Mouse (Mus musculus) frontal cortex, postnatal 14 days (tissue): ENCODE data around the gene Nrf1.

Source experiments
- DNase-seq, 2 experiments: peaks; one replicate each; pipeline ENCODE4 v3.0.0; 2022; ENCODE audit warnings: low spot score in 2 of 2

Gene Nrf1

DNA sequence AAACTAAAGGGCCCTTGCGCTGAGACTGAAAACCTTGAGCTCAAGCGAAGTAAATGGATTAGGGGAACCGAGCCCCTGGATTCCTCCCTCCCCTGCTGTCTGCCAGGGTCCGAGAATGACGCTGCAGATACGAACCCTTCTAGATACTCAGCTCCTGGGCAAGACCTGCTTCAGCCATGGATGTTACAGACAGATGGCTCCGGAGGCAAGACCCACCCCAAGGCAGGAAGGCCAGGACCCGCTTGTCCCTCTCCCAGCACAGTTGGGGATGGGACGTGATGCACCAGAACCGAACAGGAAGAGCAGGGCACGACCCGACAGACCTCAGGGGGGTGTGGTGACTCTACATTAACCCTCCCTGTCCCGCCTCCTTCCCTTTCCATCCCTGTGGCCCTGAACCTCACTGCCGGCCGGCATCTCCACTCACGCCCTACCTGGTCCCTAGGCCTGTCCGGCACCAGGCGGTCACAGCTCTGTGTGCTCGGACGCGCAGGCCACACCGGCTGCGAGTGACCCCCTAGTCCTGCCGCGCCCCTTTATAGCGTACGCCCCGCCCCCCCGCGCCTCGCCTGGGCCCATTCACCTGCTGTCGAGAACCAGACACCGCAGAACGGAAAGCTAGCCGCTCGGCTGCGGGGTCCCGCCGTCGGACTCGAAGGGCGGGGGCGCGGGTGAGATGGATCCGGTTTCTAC is 127.6 kb downstream of the Nrf1 start:
- no peak for DNase-seq

DNA sequence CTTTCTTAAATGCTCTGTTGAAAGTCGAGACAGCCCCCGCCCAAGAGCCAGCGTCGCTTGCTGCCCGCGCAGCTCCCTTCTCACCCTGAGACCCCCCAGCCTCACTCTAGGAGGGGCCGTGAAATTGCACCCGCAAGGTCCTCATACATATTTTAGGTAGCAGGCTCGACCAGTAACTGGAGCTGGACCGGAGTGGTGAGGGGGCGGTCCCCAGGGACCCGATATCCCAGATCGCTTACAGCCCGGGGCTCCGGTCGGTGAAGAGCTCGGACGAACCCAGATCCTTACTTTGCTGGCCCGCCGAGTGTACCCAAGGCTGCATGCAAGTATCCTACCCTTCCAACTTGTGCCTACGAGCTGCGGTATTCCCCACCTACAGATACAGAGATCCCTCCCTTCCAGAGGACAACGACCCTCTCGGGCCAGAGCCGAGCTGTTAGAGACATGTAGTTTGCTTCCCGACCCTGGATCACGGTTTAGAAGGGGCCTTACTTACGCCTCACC is 128.2 kb downstream of the Nrf1 start:
- no peak for DNase-seq

DNA sequence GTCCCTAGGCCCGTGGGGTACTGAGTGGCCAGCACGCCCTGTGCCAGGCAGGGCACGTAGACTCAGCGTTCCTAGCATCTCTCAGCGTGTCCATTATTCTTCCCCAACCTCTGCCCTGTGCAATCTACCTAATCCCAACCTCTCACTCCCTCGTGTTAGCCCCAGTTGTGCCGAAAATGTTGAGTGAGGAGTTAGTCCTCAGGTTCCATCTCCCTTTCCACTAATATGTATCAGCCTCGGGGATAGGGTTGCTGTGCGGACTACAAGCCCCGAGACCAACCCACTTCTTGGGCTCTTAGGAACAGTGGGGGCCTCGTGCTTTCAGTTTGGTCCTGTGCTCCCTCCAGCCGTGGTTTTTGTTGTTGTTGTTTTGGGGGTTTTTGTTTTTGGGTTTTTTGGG is 128.7 kb downstream of the Nrf1 start:
- DNase-seq, result no peak

DNA sequence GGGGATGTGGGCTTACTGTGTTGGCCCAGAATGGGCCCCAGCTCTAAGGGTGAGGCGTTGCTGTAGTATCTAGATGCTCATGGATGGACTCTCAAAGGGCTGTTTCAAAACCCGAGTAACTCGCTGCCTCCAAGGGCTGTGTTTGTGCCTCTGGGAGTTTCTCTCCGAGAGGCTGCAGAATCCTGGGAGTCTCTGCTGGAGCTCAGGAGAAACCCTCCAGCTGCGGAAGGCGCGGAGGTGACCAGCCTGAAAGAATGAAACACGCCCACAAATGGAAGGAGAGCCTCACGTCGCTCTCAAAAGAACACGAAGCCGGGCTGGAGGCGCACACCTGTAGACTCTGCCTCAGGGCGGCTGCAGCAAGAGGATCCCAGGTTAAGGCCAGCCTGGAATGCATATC is 129.5 kb downstream of the Nrf1 start:
- no peak for DNase-seq

DNA sequence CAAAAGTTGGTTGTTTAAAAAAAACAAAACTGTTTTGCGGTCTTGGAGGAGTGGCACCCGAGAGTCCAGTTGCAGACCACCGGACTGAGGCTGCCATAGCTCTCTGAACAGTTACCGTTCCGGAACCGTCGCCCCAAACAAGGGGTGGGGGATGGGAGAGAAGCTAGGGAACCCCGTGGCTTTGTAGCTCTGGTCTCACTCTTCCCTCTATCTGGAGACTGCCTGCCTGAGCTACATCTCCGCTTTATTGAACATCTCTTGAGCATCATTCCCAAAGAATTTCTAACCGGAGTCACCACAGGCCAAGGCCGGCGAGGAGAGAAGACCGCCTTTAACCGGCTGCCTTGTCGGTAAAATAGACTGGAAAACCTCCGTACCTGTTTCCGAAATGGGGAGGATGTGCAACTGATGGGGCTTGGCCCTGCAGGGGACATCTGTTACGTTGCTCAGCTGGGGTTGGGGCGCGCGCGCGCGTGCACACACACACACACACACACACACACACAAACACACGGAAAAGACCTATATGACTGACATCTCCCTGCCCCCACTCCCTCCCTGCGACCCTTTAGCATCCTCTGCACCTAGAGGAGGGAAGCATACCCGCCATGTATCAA is 130.3 kb downstream of the Nrf1 start:
- DNase-seq, result no peak

DNA sequence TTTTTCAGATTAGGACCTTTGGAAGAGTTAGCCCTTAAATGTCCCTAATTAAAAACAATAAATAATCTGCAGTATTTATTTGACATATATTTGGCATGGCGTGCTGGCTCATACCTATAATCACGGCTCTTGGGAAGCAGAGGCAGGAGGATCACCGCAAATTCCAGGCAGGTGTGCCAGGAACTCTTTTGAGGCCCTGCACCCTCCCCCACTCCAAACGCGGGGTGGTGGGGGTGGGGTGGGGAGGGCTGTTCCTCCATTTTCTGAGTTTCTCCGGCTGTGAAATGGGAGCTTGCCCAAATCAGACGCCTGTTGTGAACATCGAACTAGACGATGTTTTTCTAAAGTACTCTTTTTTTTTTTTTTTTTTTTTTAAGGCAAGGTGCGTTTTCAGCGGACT is 131.3 kb downstream of the Nrf1 start:
- DNase-seq, result no peak

DNA sequence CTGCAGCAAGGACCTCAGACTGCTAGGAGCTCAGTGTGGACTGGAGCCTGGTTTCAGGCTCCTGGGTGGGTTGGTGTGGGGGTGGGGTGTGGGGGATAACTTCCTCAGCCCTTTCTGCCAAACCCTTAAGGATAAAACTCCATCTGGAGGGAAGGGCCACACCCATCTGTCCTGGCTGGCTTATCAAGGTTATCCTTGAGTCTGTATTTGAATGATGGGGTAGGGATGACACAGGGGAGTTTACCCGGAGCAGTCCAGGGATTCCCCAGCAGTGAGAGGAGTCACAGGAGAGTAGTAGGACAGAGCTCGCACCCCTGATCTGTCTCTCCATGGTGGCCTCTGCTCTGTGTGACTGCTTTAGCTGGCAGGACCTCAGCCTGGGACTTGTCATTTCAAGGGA is 132.5 kb downstream of the Nrf1 start:
- DNase-seq, result no peak

DNA sequence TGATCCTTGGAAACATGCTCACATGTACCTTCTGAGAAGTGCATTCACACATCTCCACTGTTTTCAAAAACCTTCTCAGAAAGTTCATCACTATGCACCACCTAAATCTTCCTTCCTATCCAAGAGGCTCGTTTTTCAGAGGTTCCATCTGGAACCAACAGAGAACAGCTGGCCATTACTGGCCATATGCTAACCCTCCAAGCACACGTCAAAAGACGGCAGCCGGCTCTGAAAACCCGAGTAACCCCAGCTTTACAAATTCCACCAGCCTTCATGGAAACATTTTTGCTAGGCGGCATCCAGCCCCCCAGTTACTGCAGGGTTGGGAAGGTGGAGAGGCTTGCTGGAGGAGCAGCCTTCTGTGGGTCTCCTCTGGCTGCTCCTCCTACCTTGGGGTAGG is 134.2 kb downstream of the Nrf1 start:
- DNase-seq, result no peak

DNA sequence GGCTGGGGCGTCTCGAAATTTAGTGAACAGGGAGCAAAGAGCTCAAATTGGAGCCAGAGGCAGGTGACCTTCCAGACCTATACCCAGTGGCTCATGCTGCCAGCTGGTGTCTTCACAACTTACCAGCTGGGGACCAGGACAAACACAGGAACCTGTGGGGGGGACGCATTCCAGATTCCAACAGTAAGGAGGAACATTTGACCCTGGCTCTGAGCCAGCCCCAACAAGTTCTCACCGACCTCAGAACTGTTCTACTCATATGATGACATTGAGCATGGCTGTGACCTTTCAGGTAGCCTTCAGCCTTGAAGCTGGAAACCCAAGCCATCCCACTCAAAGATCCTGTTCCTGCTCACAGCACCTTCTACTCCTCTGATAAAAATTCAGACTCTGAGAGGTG is 135.8 kb downstream of the Nrf1 start:
- no peak for DNase-seq

DNA sequence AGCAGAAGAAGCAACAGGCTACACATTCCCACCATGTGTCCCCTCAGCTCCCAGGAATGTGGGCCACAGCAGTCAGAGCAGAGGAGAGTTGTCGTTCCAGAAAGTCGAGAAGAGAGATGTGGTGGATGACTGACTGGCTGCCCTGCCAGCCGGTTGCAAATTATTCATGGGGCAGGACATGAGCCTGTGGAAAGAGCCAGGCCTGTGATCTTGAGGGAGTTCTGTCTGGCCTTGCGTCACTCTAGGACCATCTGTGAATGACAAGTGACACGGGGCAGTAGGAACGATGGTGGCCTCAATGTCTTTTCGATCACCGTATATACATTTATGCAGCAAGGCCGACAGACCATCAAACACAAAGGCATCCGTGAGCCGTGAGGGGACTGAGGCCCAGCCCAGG is 147.9 kb downstream of the Nrf1 start:
- DNase-seq, result no peak

DNA sequence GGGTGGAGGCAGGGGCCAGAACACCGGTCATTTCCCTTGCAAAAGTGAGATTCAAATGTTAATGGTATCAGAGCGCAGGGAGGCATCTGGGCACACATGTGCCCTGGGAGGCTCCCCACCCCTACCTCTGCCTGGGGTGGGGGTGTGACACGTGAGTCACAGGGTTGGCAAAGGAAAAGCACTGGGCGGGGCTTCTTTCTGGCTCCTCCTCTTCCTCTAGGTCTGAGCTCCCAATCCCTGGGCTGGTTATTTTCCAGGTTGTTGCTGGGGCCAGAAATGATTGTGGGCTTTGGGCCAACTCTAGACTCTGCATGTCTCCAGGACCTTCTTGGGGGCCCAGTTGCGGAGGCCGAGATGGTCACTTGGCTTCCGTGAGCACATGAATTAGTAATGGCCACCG is 148.4 kb downstream of the Nrf1 start:
- DNase-seq, result no peak
